Mouse (Mus musculus): ENCODE measurements around the gene Dnase1l3. TPM values are rescaled to one million over a fixed set of nuclear protein-coding genes. Genes with fewer than 3 reads are reported as not detected.
"Not testable (repeated sequence)": the region's sequence is repeated elsewhere in the genome, so short reads cannot be mapped to it uniquely, and the experiment has no call there.

The Dnase1l3 gene
- total RNA-seq, 2 experiments from 2014 or later: not detected

- intact Hi-C loops (cut with DNase I): no loop called here
- DNase-seq: no peak
Measured at GRCm38 (mm10) chr14:8016276-8016675, 21.9 kb upstream of the Dnase1l3 start.

- intact Hi-C loops (cut with DNase I): no loop called here
- no peak for DNase-seq
Measured at GRCm38 (mm10) chr14:8015756-8016155, 21.4 kb upstream of the Dnase1l3 start.

GRCm38 (mm10) chr14:8011938-8012337, 17.6 kb upstream of the Dnase1l3 start:
- intact Hi-C loops (cut with DNase I): no loop called here
- DNase-seq: no peak

GRCm38 (mm10) chr14:8011297-8011696, 16.9 kb upstream of the Dnase1l3 start:
- intact Hi-C loops (cut with DNase I): no loop called here
- no peak for DNase-seq

- intact Hi-C loops (cut with DNase I): no loop called here
- no peak for DNase-seq
Measured at GRCm38 (mm10) chr14:8007923-8008322, 13.6 kb upstream of the Dnase1l3 start.

GRCm38 (mm10) chr14:8007486-8007885, 13.1 kb upstream of the Dnase1l3 start:
- intact Hi-C loops (cut with DNase I): no loop called here
- DNase-seq: no peak

- no peak for DNase-seq
- intact Hi-C loops (cut with DNase I): no loop called here
Measured at GRCm38 (mm10) chr14:8007084-8007483, 12.7 kb upstream of the Dnase1l3 start.

GRCm38 (mm10) chr14:8006061-8006460, 11.7 kb upstream of the Dnase1l3 start:
- DNase-seq; intact Hi-C loops (cut with DNase I): not testable (repeated sequence)

GRCm38 (mm10) chr14:8003727-8004670, 9.6 kb upstream of the Dnase1l3 start:
- no peak for DNase-seq
- intact Hi-C loops (cut with DNase I): no loop called here

GRCm38 (mm10) chr14:8003093-8003670, 8.8 kb upstream of the Dnase1l3 start:
- DNase-seq: peak; percentile 33 to 43
- intact Hi-C loops (cut with DNase I): no loop called here

GRCm38 (mm10) chr14:8002432-8003092, 8.2 kb upstream of the Dnase1l3 start, which contains the start of gene Abhd6:
TSS of gene Abhd6 (plus strand) at chr14:8002902.
- intact Hi-C loops (cut with DNase I): no loop called here
- DNase-seq: peak; percentile 74

- intact Hi-C loops (cut with DNase I): no loop called here
Measured at GRCm38 (mm10) chr14:8000831-8001685, 6.7 kb upstream of the Dnase1l3 start.

GRCm38 (mm10) chr14:8000247-8000646, 5.9 kb upstream of the Dnase1l3 start:
- intact Hi-C loops (cut with DNase I): no loop called here
- no peak for DNase-seq

More at GRCm38 (mm10) chr14:8000831-8001685, 6.7 kb upstream of the Dnase1l3 start:
- no peak for DNase-seq

GRCm38 (mm10) chr14:7999435-7999834, 5.1 kb upstream of the Dnase1l3 start:
- no peak for DNase-seq
- intact Hi-C loops (cut with DNase I): loop anchor here (10.0 kb wide), 1 partner anchor 45 kb away; no protein-coding TSS in a partner anchor

GRCm38 (mm10) chr14:7999030-7999429, 4.7 kb upstream of the Dnase1l3 start:
- no peak for DNase-seq
- intact Hi-C loops (cut with DNase I): loop anchor here (10.0 kb wide), 1 partner anchor 46 kb away; no protein-coding TSS in a partner anchor

GRCm38 (mm10) chr14:7997255-7997696, 2.9 kb upstream of the Dnase1l3 start:
- intact Hi-C loops (cut with DNase I): loop anchor here (2.0 to 10.0 kb wide), 3 partner anchors 32 to 180 kb away; partner anchors contain the start of gene Flnb
- DNase-seq: peak; percentile 83 to 86

- intact Hi-C loops (cut with DNase I): loop anchor here (10.0 kb wide), 1 partner anchor 53 kb away; no protein-coding TSS in a partner anchor
- DNase-seq: no peak
Measured at GRCm38 (mm10) chr14:7992158-7992557, 2.2 kb downstream of the Dnase1l3 start.

- intact Hi-C loops (cut with DNase I): loop anchor here (10.0 kb wide), 1 partner anchor 54 kb away; no protein-coding TSS in a partner anchor
- DNase-seq: no peak
Measured at GRCm38 (mm10) chr14:7991108-7991776, 3.1 kb downstream of the Dnase1l3 start.

- DNase-seq: no peak
- intact Hi-C loops (cut with DNase I): loop anchor here (10.0 kb wide), 1 partner anchor 55 kb away; no protein-coding TSS in a partner anchor
Measured at GRCm38 (mm10) chr14:7989961-7990360, 4.4 kb downstream of the Dnase1l3 start.

Data from gastrocnemius, postnatal 36 days (tissue).